Mouse (Mus musculus) forebrain, postnatal 0 days (tissue): ENCODE measurements around the gene Apbb1ip. TPM values are rescaled to one million over a fixed set of nuclear protein-coding genes. Genes with fewer than 3 reads are reported as not detected.

Experiments used
- ATAC-seq: fragments of 200-750 bp; cut with Nextera tagmentation; 2 replicates; pipeline ENCODE4 v1.8.0; 2017; ENCODE audit warnings: mild to moderate bottlenecking, moderate library complexity
- DNase-seq: peaks from one replicate; pipeline ENCODE4 v3.0.0-alpha.2; 2015
- H3K27ac ChIP-seq: fragments of 300-500 bp; sonication (generic); 2 replicates; pipeline ENCODE4 v1.5.1; 2014; ENCODE audit warnings: low read depth, mild to moderate bottlenecking, antibody characterized with exemption, low read length, moderate library complexity, mixed read lengths
- H3K27me3 ChIP-seq: fragments of 300-500 bp; sonication (generic); 2 replicates; pipeline ENCODE4 v1.6.1; 2014; ENCODE audit warnings: mild to moderate bottlenecking, low read length, mixed read lengths; ENCODE audit not compliant: insufficient read depth
- H3K36me3 ChIP-seq: fragments of 300-500 bp; sonication (generic); 2 replicates; pipeline ENCODE4 v1.6.1; 2014; ENCODE audit warnings: mild to moderate bottlenecking, moderate library complexity; ENCODE audit not compliant: insufficient read depth
- H3K4me1 ChIP-seq: fragments of 300-500 bp; sonication (generic); 2 replicates; pipeline ENCODE4 v1.6.1; 2014; ENCODE audit warnings: antibody characterized with exemption; ENCODE audit not compliant: insufficient read depth
- H3K4me2 ChIP-seq: fragments of 300-500 bp; sonication (generic); 2 replicates; pipeline ENCODE4 v1.6.1; 2014; ENCODE audit warnings: low read depth, mild to moderate bottlenecking, moderate library complexity
- H3K4me3 ChIP-seq: fragments of 300-500 bp; sonication (generic); 2 replicates; pipeline ENCODE4 v1.5.1; 2014; ENCODE audit warnings: low read depth, low read length, mixed read lengths
- H3K9ac ChIP-seq: fragments of 300-500 bp; sonication (generic); 2 replicates; pipeline ENCODE4 v1.6.1; 2014; ENCODE audit warnings: mild to moderate bottlenecking
- H3K9me3 ChIP-seq: fragments of 300-500 bp; sonication (generic); 2 replicates; pipeline ENCODE4 v1.6.1; 2016; ENCODE audit warnings: low read length
- CTCF ChIP-seq: sonication (generic); IDR thresholded peaks from 2 replicates; pipeline ENCODE4 v1.5.1; 2016; ENCODE audit warnings: antibody characterized with exemption, control low read depth, low read depth
- WGBS: fragments of 180-500 bp; shearing (Covaris S2); extraction: QIAGEN DNeasy Blood & Tissue Kit; methylation state at CpG from one replicate; pipeline ENCODE4 v1.1.7; 2014; 5-methylcytosine and 5-hydroxymethylcytosine counted together
- polyA plus RNA-seq: library from polyadenylated mRNA; unstranded; fragments of >200 nt; fragmentation: Nextera tagmentation; extraction: Ambion mirVana; gene quantifications from 2 replicates; pipeline ENCODE4 v1.2.1, GENCODE M21; 2015
- total RNA-seq: library from RNA; depleted of rRNA; stranded (reverse); fragments of >200 nt; gene quantifications from 2 replicates; pipeline ENCODE4 v1.2.3, GENCODE M21; 2014

The Apbb1ip gene
- total and polyA plus RNA-seq, 2 experiments from 2014 or later, result 0.19 to 1.6 TPM

DNA sequence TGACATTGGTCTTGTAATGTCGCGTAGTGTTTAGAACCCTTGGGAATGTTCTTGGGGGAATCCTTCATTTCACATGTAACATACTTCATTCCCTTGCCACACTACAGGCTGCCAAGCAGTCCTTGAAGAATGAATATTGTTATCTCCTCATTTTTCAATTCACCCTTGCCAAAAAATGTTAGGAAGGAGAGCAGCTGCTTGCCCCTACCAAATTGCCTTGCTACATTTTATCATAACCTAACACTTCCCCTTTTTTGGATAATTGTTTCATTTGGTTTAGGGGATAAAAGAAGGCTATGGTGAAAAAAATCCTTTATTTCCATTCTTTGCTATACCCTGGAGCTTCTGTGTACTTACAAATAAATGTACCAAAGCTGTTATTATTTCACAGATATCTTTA lies 41.8 kb downstream of the Apbb1ip start:
- no peak for ATAC-seq
- no peak for DNase-seq

DNA sequence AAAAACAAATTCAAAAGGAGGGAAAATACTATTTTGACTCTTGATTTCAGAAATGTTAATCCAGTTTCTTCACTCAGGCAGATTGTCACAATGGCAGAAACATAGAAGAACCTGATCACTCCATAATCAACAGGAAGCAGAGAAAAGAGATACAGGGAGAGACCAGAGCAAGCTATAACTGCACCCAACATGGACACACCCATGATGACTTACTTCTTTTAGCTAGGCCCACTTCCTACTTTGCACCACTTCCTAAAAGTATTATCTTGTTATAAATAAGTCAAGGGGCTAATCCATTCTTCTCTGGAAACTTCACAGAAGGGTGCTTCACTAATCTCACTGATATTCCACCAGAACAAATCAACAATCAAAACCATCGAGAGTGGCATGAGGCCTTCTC lies 42.3 kb downstream of the Apbb1ip start:
- H3K4me1 ChIP-seq, result no peaks in the 10 kb centered on the region
- 42% methylated on average over 1 of the region's 1 CpGs for WGBS
- no peak for DNase-seq

More for the DNA sequence above, 41.8 kb downstream of the Apbb1ip start:
- no peak overlapping the region for H3K4me3 ChIP-seq
- no peaks in the 10 kb centered on the region for H3K4me1 ChIP-seq
- 99% methylated on average over 2 of the region's 2 CpGs for WGBS
- H3K9ac ChIP-seq, result no peak overlapping the region
- no peak for TF ChIP-seq CTCF
- no peaks in the 10 kb centered on the region for H3K36me3 ChIP-seq
- H3K27ac ChIP-seq, result no peak overlapping the region
- no peaks in the 10 kb centered on the region for H3K9me3 ChIP-seq
- no peaks in the 10 kb centered on the region for H3K27me3 ChIP-seq
- H3K4me2 ChIP-seq, result no peak overlapping the region

DNA sequence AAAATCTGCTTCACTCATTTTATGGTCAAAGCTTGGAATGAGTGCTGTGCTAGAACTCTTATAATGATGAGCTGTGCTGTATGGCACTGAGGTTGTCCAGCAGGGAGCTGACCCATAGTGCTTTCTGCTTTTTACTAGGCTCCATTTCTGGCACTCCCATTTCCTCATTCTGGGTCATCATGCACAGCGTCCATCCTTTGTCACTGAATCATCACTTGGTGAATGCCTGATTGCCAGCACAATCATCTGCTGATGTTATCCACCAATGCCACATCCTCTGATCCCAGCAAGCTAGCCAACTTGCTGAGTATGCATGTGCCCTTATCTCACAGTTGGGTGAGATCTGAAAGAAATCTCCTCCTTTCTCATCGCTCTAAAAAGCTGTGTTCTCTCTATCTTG lies 48.4 kb downstream of the Apbb1ip start:
- Histone ChIP-seq H3K9me3 (no peaks in the 10 kb centered on the region), H3K36me3 (no peaks in the 10 kb centered on the region), H3K4me3 (no peak overlapping the region), H3K4me2 (no peak overlapping the region), H3K27ac (no peak overlapping the region), H3K9ac (no peak overlapping the region), H3K4me1 (no peaks in the 10 kb centered on the region), H3K27me3 (no peaks in the 10 kb centered on the region)
- no peak for ATAC-seq
- WGBS, result 72% methylated on average over 2 of the region's 2 CpGs
- no peak for TF ChIP-seq CTCF
- DNase-seq, result no peak

More for the DNA sequence above, 42.3 kb downstream of the Apbb1ip start:
- no peak overlapping the region for H3K4me2 ChIP-seq
- H3K36me3 ChIP-seq, result no peaks in the 10 kb centered on the region
- H3K9me3 ChIP-seq, result no peaks in the 10 kb centered on the region
- no peak for TF ChIP-seq CTCF
- no peak overlapping the region for H3K9ac ChIP-seq
- H3K4me3 ChIP-seq, result no peak overlapping the region
- H3K27ac ChIP-seq, result no peak overlapping the region
- no peak for ATAC-seq
- H3K27me3 ChIP-seq, result no peaks in the 10 kb centered on the region

DNA sequence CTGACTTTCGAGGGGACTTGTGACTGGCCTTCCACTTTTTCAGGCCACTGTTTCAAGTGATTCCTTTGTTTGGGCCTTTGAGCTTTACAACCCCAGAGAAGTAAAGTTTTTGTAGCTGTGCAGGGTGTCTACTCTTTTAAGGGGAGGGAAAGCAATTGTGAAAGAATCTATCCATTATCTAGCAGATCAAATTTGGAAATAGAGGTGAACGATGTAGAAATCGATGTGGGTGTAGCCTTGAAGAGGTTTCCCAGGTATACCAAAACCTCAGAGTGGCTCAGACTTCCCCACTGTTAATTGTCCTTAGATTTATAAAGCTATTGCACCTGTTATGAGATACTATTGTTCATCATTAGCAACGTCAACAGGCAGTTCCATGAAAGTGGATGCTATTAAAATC lies 71.6 kb downstream of the Apbb1ip start:
- H3K4me1 ChIP-seq, result no peaks in the 10 kb centered on the region
- H3K27ac ChIP-seq, result no peak overlapping the region
- H3K4me3 ChIP-seq, result no peak overlapping the region
- no peaks in the 10 kb centered on the region for H3K27me3 ChIP-seq
- 89% methylated on average over 4 of the region's 4 CpGs for whole genome bisulfite sequencing
- ATAC-seq, result no peak
- H3K9ac ChIP-seq, result no peak overlapping the region
- DNase-seq, result no peak
- no peak overlapping the region for H3K4me2 ChIP-seq
- H3K9me3 ChIP-seq, result no peaks in the 10 kb centered on the region
- H3K36me3 ChIP-seq, result no peaks in the 10 kb centered on the region
- TF ChIP-seq CTCF, result no peak

DNA sequence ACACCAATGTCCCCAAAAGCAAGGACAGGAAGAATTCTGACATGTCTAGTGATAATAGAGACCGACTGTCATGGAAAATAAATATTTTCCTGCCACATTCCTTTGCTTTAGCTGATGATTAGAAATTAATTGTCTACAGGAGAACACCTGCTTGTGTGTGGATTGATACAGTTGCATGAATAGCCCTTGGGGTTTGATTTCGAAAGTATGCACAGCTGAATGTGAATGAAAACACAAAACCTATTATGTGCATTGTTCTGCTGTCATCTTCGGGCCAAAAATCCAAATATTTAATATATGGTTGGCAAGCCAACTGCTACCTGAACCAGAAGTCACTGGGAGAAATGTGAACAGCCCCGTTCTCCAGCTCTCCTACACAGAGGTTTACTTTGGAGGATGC lies 78.0 kb downstream of the Apbb1ip start:
- no peak for TF ChIP-seq CTCF
- no peaks in the 10 kb centered on the region for H3K9me3 ChIP-seq
- H3K27ac ChIP-seq, result no peak overlapping the region
- DNase-seq, result no peak
- no peaks in the 10 kb centered on the region for H3K36me3 ChIP-seq
- no peak overlapping the region for H3K9ac ChIP-seq
- no peaks in the 10 kb centered on the region for H3K4me1 ChIP-seq
- H3K4me2 ChIP-seq, result no peak overlapping the region
- 76% methylated on average over 4 of the region's 4 CpGs for WGBS
- no peak overlapping the region for H3K4me3 ChIP-seq
- no peak for ATAC-seq
- H3K27me3 ChIP-seq, result no peaks in the 10 kb centered on the region

DNA sequence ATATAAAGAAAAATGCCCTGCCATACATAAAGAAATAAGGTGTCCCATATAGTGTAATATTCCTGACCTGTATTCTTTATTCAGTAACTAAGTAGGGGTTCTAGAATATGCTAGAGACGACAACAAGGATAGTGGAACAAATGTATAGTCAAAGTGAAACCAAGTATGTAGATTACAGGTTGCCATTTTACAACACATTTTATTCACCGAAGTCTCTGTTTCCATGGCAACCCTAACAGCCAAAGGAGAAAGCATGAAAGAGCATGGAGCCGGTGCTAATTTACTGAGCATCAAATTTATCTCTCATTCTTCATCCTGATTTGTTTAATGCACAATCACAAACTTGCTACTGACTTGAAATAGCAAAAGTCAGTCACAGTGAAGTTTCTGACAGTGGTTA lies 83.6 kb downstream of the Apbb1ip start:
- H3K27ac ChIP-seq, result no peak overlapping the region; the same call in 1 of the 2 replicates
- H3K36me3 ChIP-seq, result no peaks in the 10 kb centered on the region
- no peaks in the 10 kb centered on the region for H3K9me3 ChIP-seq
- no peak for TF ChIP-seq CTCF
- H3K4me2 ChIP-seq, result no peak overlapping the region
- no peaks in the 10 kb centered on the region for H3K27me3 ChIP-seq
- 0 out of 2 replicates have a peak, but pooled peaks cover 4% of the 10 kb centered on the region for H3K4me1 ChIP-seq
- 23% methylated on average over 3 of the region's 3 CpGs for WGBS
- H3K4me3 ChIP-seq, result no peak overlapping the region
- ATAC-seq, result peak; percentile 67; the same call in 1 of the 2 replicates
- peak; percentile 67 for DNase-seq
- no peak overlapping the region for H3K9ac ChIP-seq

DNA sequence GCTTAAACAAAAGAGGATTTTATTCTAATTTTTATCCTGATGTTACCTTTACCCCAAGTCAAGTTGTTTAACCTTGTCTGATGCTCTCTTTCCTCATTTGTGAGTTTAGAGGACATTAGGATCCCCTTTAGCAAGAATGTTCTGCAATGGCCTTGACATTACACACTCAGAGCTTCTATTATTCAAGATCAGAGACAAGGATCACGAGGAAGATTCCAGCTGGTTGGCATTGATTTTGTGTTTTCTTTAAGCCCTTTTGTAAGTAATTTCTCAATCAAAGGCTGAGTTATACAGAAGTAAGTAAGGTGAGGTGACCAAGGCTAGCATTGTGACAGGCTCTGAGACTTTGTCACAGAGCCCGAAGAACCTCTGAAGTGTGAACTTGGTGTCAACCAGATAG lies 88.3 kb downstream of the Apbb1ip start:
- Histone ChIP-seq H3K4me3 (no peak overlapping the region), H3K9me3 (no peaks in the 10 kb centered on the region), H3K27ac (no peak overlapping the region), H3K27me3 (no peaks in the 10 kb centered on the region), H3K4me2 (no peak overlapping the region), H3K36me3 (no peaks in the 10 kb centered on the region), H3K9ac (no peak overlapping the region), H3K4me1 (0 out of 2 replicates have a peak, but pooled peaks cover 4% of the 10 kb centered on the region)
- no peak for TF ChIP-seq CTCF
- ATAC-seq, result no peak
- no peak for DNase-seq
- 68% methylated on average over 2 of the region's 2 CpGs for WGBS
